Mouse (Mus musculus) limb, embryonic 12.5 days (tissue): ENCODE results near the gene Ankrd23. TPM values are rescaled to one million over a fixed set of nuclear protein-coding genes. Genes with fewer than 3 reads are reported as not detected.
A peak's percentile ranks its signal among the peaks of the same experiment; 100 is the strongest.

Source experiments
- ATAC-seq: fragments of 200-750 bp; cut with Nextera tagmentation; 2 replicates; pipeline ENCODE4 v1.8.0; 2017; ENCODE audit warnings: low read depth, moderate TSS enrichment; ENCODE audit not compliant: insufficient number of reproducible peaks, insufficient read depth, low FRiP score, low TSS enrichment
- H3K27ac ChIP-seq: fragments of 300-500 bp; sonication (generic); 2 replicates; pipeline ENCODE4 v1.5.1; 2016; ENCODE audit warnings: mild to moderate bottlenecking, moderate library complexity
- H3K27me3 ChIP-seq: fragments of 300-500 bp; sonication (generic); 2 replicates; pipeline ENCODE4 v1.6.1; 2016; ENCODE audit warnings: mild to moderate bottlenecking, moderate library complexity
- H3K36me3 ChIP-seq: fragments of 300-500 bp; sonication (generic); 2 replicates; pipeline ENCODE4 v1.6.1; 2016; ENCODE audit warnings: mild to moderate bottlenecking, moderate library complexity
- H3K4me1 ChIP-seq: fragments of 300-500 bp; sonication (generic); replicated peaks from 2 replicates; pipeline ENCODE4 v1.6.1; 2016
- H3K4me2 ChIP-seq: fragments of 300-500 bp; sonication (generic); 2 replicates; pipeline ENCODE4 v1.6.1; 2016; ENCODE audit warnings: mild to moderate bottlenecking, moderate library complexity
- H3K4me3 ChIP-seq: fragments of 300-500 bp; sonication (generic); replicated peaks from 2 replicates; pipeline ENCODE4 v1.5.1; 2016; ENCODE audit warnings: mild to moderate bottlenecking
- H3K9ac ChIP-seq: fragments of 300-500 bp; sonication (generic); replicated peaks from 2 replicates; pipeline ENCODE4 v1.6.1; 2016; ENCODE audit warnings: mild to moderate bottlenecking, moderate library complexity
- H3K9me3 ChIP-seq: fragments of 300-500 bp; sonication (generic); 2 replicates; pipeline ENCODE4 v1.6.1; 2016; ENCODE audit warnings: mild to moderate bottlenecking, moderate library complexity
- WGBS: fragments of 180-500 bp; shearing (Covaris S2); methylation state at CpG from one replicate; pipeline ENCODE4 v1.1.7; 2016; 5-methylcytosine and 5-hydroxymethylcytosine counted together
- polyA plus RNA-seq: library from polyadenylated mRNA; unstranded; fragments of >200 nt; fragmentation: Nextera tagmentation; extraction: Ambion mirVana; gene quantifications from 2 replicates; pipeline ENCODE4 v1.2.1, GENCODE M21; 2016

The Ankrd23 gene
- polyA plus RNA-seq, 1 experiment from 2014 or later = 19.0 TPM

- H3K27me3 ChIP-seq = no peaks in the 10 kb centered on the region
These were observed 26.5 kb upstream of the Ankrd23 start for GRCm38 (mm10) chr1:36563197-36563596.

GRCm38 (mm10) chr1:36562388-36562787, 25.7 kb upstream of the Ankrd23 start:
- peaks cover 55% of the 10 kb centered on the region for H3K4me1 ChIP-seq
- H3K4me2 ChIP-seq = no peak overlapping the region
- no peak overlapping the region for H3K4me3 ChIP-seq
- H3K9me3 ChIP-seq = no peaks in the 10 kb centered on the region
- WGBS = 46% methylated on average over 4 of the region's 4 CpGs
- no peaks in the 10 kb centered on the region for H3K36me3 ChIP-seq
- ATAC-seq = no peak
- no peak overlapping the region for H3K9ac ChIP-seq
- no peaks in the 10 kb centered on the region for H3K27me3 ChIP-seq
- H3K27ac ChIP-seq = no peak overlapping the region

More at GRCm38 (mm10) chr1:36563197-36563596, 26.5 kb upstream of the Ankrd23 start:
- H3K4me3 ChIP-seq = no peak overlapping the region
- peaks cover 63% of the 10 kb centered on the region for H3K4me1 ChIP-seq
- H3K36me3 ChIP-seq = no peaks in the 10 kb centered on the region
- WGBS = 60% methylated on average over 2 of the region's 2 CpGs
- H3K9ac ChIP-seq = 0 out of 2 replicates have a peak overlapping the region, but pooled peaks have one; percentile 18
- H3K4me2 ChIP-seq = no peak overlapping the region
- no peak overlapping the region for H3K27ac ChIP-seq
- ATAC-seq = no peak
- no peaks in the 10 kb centered on the region for H3K9me3 ChIP-seq

GRCm38 (mm10) chr1:36560903-36561302, 24.2 kb upstream of the Ankrd23 start:
- Histone ChIP-seq H3K27ac (no peak overlapping the region), H3K9me3 (no peaks in the 10 kb centered on the region), H3K4me3 (no peak overlapping the region), H3K4me1 (peaks cover 43% of the 10 kb centered on the region), H3K27me3 (no peaks in the 10 kb centered on the region), H3K4me2 (no peak overlapping the region), H3K9ac (no peak overlapping the region), H3K36me3 (no peaks in the 10 kb centered on the region)
- WGBS = 40% methylated on average over 6 of the region's 6 CpGs
- ATAC-seq = no peak

- no peaks in the 10 kb centered on the region for H3K9me3 ChIP-seq
- H3K27me3 ChIP-seq = no peaks in the 10 kb centered on the region
- H3K4me1 ChIP-seq = peaks cover 51% of the 10 kb centered on the region
- 55% methylated on average over 5 of the region's 5 CpGs for WGBS
- ATAC-seq = no peak
- no peak overlapping the region for H3K4me2 ChIP-seq
- no peak overlapping the region for H3K9ac ChIP-seq
- H3K27ac ChIP-seq = no peak overlapping the region
- no peak overlapping the region for H3K4me3 ChIP-seq
- H3K36me3 ChIP-seq = peaks cover 10% of the 10 kb centered on the region
These were observed 23.2 kb upstream of the Ankrd23 start for GRCm38 (mm10) chr1:36559888-36560287.

- Histone ChIP-seq H3K4me2 (peak overlapping the region; percentile 100), H3K27ac (peak overlapping the region; percentile 99; the same call in 1 of the 2 replicates), H3K9ac (peak overlapping the region; percentile 96; the same call in 1 of the 2 replicates), H3K9me3 (no peaks in the 10 kb centered on the region), H3K4me1 (peaks cover 57% of the 10 kb centered on the region), H3K36me3 (peaks cover 16% of the 10 kb centered on the region), H3K27me3 (no peaks in the 10 kb centered on the region), H3K4me3 (peak overlapping the region; percentile 90)
- 9% methylated on average over 4 of the region's 4 CpGs for WGBS
- no peak for ATAC-seq
These were observed 22.6 kb upstream of the Ankrd23 start for GRCm38 (mm10) chr1:36559256-36559655.

GRCm38 (mm10) chr1:36558031-36558993, 21.6 kb upstream of the Ankrd23 start, which contains the start of gene Sema4c:
Gene Sema4c, minus strand, starts transcription at chr1:36558349.
- ATAC-seq = peak; percentile 77
- H3K4me1 ChIP-seq = peaks cover 51% of the 10 kb centered on the region
- WGBS = under 1% methylated on average over 69 of the region's 69 CpGs

GRCm38 (mm10) chr1:36557457-36558011, 20.9 kb upstream of the Ankrd23 start:
- H3K4me2 ChIP-seq = peak overlapping the region; percentile 100
- H3K36me3 ChIP-seq = peaks cover 34% of the 10 kb centered on the region
- peak overlapping the region; percentile 96 for H3K9ac ChIP-seq
- ATAC-seq = peak; percentile 71
- H3K4me3 ChIP-seq = peak overlapping the region; percentile 90
- peak overlapping the region; percentile 99 for H3K27ac ChIP-seq
- no peaks in the 10 kb centered on the region for H3K27me3 ChIP-seq
- WGBS = under 1% methylated on average over 48 of the region's 48 CpGs
- H3K4me1 ChIP-seq = peaks cover 46% of the 10 kb centered on the region
- no peaks in the 10 kb centered on the region for H3K9me3 ChIP-seq

More at GRCm38 (mm10) chr1:36558031-36558993, 21.6 kb upstream of the Ankrd23 start, which contains the start of gene Sema4c:
- Histone ChIP-seq H3K4me3 (peak within 1 kb of the TSS; percentile 90), H3K27ac (peak within 1 kb of the TSS; percentile 99), H3K36me3 (peaks cover 26% of the 10 kb centered on the region), H3K4me2 (peak within 1 kb of the TSS; percentile 100), H3K9ac (peak within 1 kb of the TSS; percentile 96), H3K9me3 (no peaks in the 10 kb centered on the region), H3K27me3 (no peaks in the 10 kb centered on the region)

- Histone ChIP-seq H3K4me1 (peaks cover 46% of the 10 kb centered on the region), H3K27me3 (no peaks in the 10 kb centered on the region), H3K9me3 (no peaks in the 10 kb centered on the region), H3K27ac (peak overlapping the region; percentile 99), H3K9ac (peak overlapping the region; percentile 96), H3K36me3 (peaks cover 41% of the 10 kb centered on the region), H3K4me3 (peak overlapping the region; percentile 90), H3K4me2 (peak overlapping the region; percentile 100)
- ATAC-seq = peak; percentile 62
- under 1% methylated on average over 52 of the region's 52 CpGs for WGBS
These were observed 20.1 kb upstream of the Ankrd23 start for GRCm38 (mm10) chr1:36556553-36557456.

- Histone ChIP-seq H3K27ac (peak overlapping the region; percentile 99), H3K27me3 (no peaks in the 10 kb centered on the region), H3K36me3 (peaks cover 50% of the 10 kb centered on the region), H3K4me1 (peaks cover 40% of the 10 kb centered on the region), H3K9me3 (no peaks in the 10 kb centered on the region), H3K4me2 (peak overlapping the region; percentile 100), H3K9ac (peak overlapping the region; percentile 96), H3K4me3 (peak overlapping the region; percentile 90)
- WGBS = 2% methylated on average over 8 of the region's 8 CpGs
- no peak for ATAC-seq
These were observed 19.2 kb upstream of the Ankrd23 start for GRCm38 (mm10) chr1:36555798-36556395.

GRCm38 (mm10) chr1:36554633-36555399, 18.1 kb upstream of the Ankrd23 start:
- H3K36me3 ChIP-seq = peaks cover 61% of the 10 kb centered on the region
- H3K4me3 ChIP-seq = peak overlapping the region; percentile 90
- no peak for ATAC-seq
- no peaks in the 10 kb centered on the region for H3K9me3 ChIP-seq
- H3K4me2 ChIP-seq = peak overlapping the region; percentile 100
- peaks cover 43% of the 10 kb centered on the region for H3K4me1 ChIP-seq
- peak overlapping the region; percentile 99 for H3K27ac ChIP-seq
- H3K9ac ChIP-seq = peak overlapping the region; percentile 96
- H3K27me3 ChIP-seq = no peaks in the 10 kb centered on the region
- 68% methylated on average over 21 of the region's 21 CpGs for WGBS
